Mouse (Mus musculus) stomach, embryonic 14.5 days (tissue): ENCODE measurements at regions not wholly inside any gene's neighbourhood (a gene's known extent, or its start where the extent isn't known, plus 50 kb on each side); places are given as distances from the start of the nearest gene placed in this dataset.

Experiments
- ATAC-seq: fragments of 200-750 bp; cut with Nextera tagmentation; 2 replicates; pipeline ENCODE4 v1.8.0; 2017; ENCODE audit warnings: low read depth, moderate TSS enrichment; ENCODE audit not compliant: insufficient number of reproducible peaks, insufficient read depth, low FRiP score
- H3K27ac ChIP-seq: fragments of 300-500 bp; sonication (generic); 2 replicates; pipeline ENCODE4 v1.5.1; 2014; ENCODE audit warnings: mild to moderate bottlenecking, low read length, moderate library complexity, mixed read lengths
- H3K27me3 ChIP-seq: fragments of 300-500 bp; sonication (generic); 2 replicates; pipeline ENCODE4 v1.6.1; 2014; ENCODE audit warnings: low read length, control low read depth, mixed read lengths; ENCODE audit not compliant: control insufficient read depth, insufficient read depth
- H3K36me3 ChIP-seq: fragments of 300-500 bp; sonication (generic); 2 replicates; pipeline ENCODE4 v1.6.1; 2014; ENCODE audit warnings: mild to moderate bottlenecking, control low read depth, low read length, moderate library complexity, mixed read lengths; ENCODE audit not compliant: control insufficient read depth, insufficient read depth
- H3K4me1 ChIP-seq: fragments of 300-500 bp; sonication (generic); 2 replicates; pipeline ENCODE4 v1.6.1; 2014; ENCODE audit warnings: low read length, control low read depth, mixed read lengths; ENCODE audit not compliant: control insufficient read depth, insufficient read depth
- H3K4me2 ChIP-seq: fragments of 300-500 bp; sonication (generic); replicated peaks from 2 replicates; pipeline ENCODE4 v1.6.1; 2014; ENCODE audit warnings: low read depth, low read length, control low read depth
- H3K4me3 ChIP-seq: fragments of 300-500 bp; sonication (generic); 2 replicates; pipeline ENCODE4 v1.5.1; 2014; ENCODE audit warnings: low read depth, low read length, control low read depth
- H3K9ac ChIP-seq: fragments of 300-500 bp; sonication (generic); replicated peaks from 2 replicates; pipeline ENCODE4 v1.6.1; 2014; ENCODE audit warnings: low read depth, mild to moderate bottlenecking, control low read depth, low read length, moderate library complexity, mixed read lengths
- H3K9me3 ChIP-seq: fragments of 300-500 bp; sonication (generic); 2 replicates; pipeline ENCODE4 v1.6.1; 2016; ENCODE audit warnings: low read depth, low read length, control low read depth; ENCODE audit not compliant: control insufficient read depth
- WGBS: fragments of 180-500 bp; shearing (Covaris S2); extraction: QIAGEN DNeasy Blood & Tissue Kit; methylation state at CpG from one replicate; pipeline ENCODE4 v1.1.7; 2014; 5-methylcytosine and 5-hydroxymethylcytosine counted together

DNA sequence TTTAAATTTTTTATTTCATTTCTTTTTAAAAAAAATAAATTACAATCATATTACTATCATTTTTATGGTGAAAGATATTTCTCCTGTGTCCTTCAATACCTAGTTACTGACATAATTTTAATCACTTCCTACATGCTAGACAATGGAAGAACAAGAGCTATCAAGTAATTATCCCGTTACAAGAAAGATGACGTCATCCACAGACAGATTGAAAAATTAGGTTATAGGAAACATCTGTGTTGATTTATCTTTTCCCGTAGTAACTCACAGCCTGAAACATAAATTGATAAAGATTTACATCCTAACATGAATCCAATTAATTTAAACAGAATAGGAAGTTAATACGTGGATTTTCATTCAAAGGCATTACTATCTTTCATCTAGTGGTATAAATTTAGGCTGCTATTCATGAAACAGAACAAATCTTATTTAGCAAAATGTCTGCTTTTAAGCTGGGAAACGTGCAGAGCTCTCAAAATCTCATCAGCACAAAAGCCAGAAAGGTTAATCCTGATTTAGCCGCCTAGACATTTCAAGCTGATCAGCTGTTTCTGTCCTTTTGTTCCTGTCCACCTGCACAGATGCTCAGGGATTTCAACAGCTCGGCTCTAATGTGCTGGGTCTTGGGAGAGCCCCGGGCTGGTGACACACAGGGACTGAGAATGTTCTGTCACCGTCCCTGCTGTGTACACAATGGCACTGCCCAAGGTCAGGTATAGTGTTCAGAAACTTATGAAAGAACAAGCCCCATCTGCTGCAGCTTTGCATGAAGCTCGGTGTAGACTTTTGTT is 189.0 kb upstream of the Cd180 start:
- H3K4me1 ChIP-seq, result no peaks in the 10 kb centered on the region
- no peaks in the 10 kb centered on the region for H3K27me3 ChIP-seq
- H3K27ac ChIP-seq, result no peak overlapping the region
- no peak for ATAC-seq
- H3K4me2 ChIP-seq, result no peak overlapping the region
- H3K9me3 ChIP-seq, result no peaks in the 10 kb centered on the region
- WGBS, result 27% methylated on average over 10 of the region's 10 CpGs
- H3K4me3 ChIP-seq, result no peak overlapping the region
- H3K36me3 ChIP-seq, result no peaks in the 10 kb centered on the region
- H3K9ac ChIP-seq, result no peak overlapping the region

DNA sequence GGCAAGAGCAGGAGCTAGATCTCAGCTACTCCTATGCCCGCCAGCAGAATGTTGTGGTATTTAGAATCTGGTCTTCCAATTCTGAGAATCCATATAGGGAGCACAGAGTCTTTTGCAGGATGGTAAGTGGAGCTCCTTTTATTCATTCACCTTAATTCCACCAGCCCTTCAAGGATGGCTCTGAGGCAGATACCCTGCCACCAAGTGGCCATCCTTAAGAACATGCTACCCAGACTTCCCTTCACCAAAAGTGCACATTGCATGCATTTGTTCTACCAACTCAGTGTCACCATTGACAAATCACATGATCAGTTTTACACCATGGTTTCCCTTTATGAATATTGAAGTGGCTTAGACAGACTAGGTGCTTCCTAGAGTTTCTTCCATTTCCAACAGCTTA is 186.1 kb upstream of the Cd180 start:
- 78% methylated on average over 1 of the region's 1 CpGs for WGBS
- H3K4me3 ChIP-seq, result no peak overlapping the region
- H3K27me3 ChIP-seq, result no peaks in the 10 kb centered on the region
- no peaks in the 10 kb centered on the region for H3K36me3 ChIP-seq
- H3K4me2 ChIP-seq, result no peak overlapping the region
- ATAC-seq, result no peak
- H3K9ac ChIP-seq, result no peak overlapping the region
- H3K9me3 ChIP-seq, result no peaks in the 10 kb centered on the region
- no peak overlapping the region for H3K27ac ChIP-seq
- H3K4me1 ChIP-seq, result no peaks in the 10 kb centered on the region

DNA sequence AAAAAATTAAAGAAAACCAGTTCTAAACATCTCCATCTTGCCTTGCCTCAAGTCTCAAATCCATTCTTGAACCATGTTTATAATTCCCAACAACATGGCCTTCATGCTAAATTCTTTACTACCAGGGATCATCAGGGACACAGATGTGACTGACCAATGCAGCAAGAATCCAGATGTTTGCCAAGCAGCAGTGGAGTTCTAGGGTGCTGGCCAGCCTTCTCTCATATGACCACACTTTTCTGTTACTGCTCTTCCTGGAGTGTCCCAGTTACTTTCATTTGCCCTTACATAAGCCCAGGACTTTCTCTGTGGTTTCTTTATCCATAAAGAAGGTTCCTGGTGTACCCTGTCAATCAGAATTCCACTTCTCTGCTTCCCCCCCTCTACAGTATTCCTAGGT is 185.4 kb upstream of the Cd180 start:
- Histone ChIP-seq H3K9ac (no peak overlapping the region), H3K4me1 (no peaks in the 10 kb centered on the region), H3K27ac (no peak overlapping the region), H3K27me3 (no peaks in the 10 kb centered on the region), H3K4me2 (no peak overlapping the region), H3K36me3 (no peaks in the 10 kb centered on the region), H3K4me3 (no peak overlapping the region), H3K9me3 (no peaks in the 10 kb centered on the region)
- no peak for ATAC-seq

DNA sequence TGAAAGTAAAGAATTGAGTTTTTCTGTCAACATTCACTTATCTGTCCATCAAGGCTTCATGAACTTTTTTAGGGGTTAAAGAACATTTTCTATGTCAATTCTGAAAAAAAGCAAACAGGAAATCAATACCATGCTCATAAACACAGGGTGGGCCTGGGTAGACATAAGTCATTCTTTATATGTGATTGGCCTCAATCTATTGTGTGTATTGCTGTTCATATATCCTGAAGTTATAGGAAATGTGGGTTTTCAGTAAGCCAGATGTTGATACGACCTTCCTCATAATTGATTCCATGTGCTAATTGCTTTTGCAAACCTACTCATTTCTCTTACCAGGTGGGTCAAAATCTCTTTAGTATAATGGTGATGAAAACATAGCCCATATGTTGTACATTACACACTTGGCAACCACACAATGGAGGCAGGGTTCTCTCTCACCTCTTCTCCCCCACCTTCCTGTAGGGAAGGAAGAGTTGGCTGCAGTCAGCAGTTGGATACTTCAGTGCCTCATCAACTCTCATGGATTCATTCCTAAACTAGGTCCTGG is 182.6 kb upstream of the Cd180 start:
- H3K4me1 ChIP-seq, result no peaks in the 10 kb centered on the region
- no peaks in the 10 kb centered on the region for H3K27me3 ChIP-seq
- ATAC-seq, result no peak
- H3K9ac ChIP-seq, result no peak overlapping the region
- 78% methylated on average over 1 of the region's 1 CpGs for WGBS
- H3K4me2 ChIP-seq, result no peak overlapping the region
- no peaks in the 10 kb centered on the region for H3K36me3 ChIP-seq
- H3K4me3 ChIP-seq, result no peak overlapping the region
- H3K27ac ChIP-seq, result no peak overlapping the region
- H3K9me3 ChIP-seq, result no peaks in the 10 kb centered on the region

- Histone ChIP-seq H3K27me3 (no peaks in the 10 kb centered on the region), H3K9ac (no peak overlapping the region), H3K4me3 (no peak overlapping the region), H3K4me1 (no peaks in the 10 kb centered on the region), H3K36me3 (no peaks in the 10 kb centered on the region), H3K27ac (no peak overlapping the region), H3K9me3 (no peaks in the 10 kb centered on the region), H3K4me2 (no peak overlapping the region)
- WGBS, result 89% methylated on average over 5 of the region's 5 CpGs
- ATAC-seq, result no peak
Observed at GRCm38 (mm10) chr13:102518169-102518882, 175.0 kb upstream of the Cd180 start.

DNA sequence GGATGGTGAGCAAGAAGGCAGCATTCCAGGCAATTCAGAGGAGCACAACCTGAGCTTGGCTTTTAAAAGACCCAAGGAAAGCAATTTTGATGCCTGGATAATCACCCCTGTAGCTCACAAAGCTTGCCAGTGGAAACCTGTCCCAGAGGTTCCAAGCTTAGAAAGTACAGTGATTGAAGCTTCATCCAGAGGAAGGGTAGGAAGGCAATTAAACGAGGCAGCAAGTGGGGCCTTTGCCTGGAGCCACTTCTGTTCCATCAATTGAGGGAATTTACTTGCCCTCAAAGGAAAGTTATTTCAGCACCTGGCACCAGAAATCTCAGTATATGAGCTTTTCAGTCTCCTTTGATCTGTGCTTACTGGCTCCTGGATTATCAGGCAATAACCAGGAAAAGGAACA is 171.9 kb upstream of the Cd180 start:
- Histone ChIP-seq H3K9me3 (no peaks in the 10 kb centered on the region), H3K27ac (no peak overlapping the region), H3K4me2 (no peak overlapping the region), H3K27me3 (no peaks in the 10 kb centered on the region), H3K36me3 (no peaks in the 10 kb centered on the region), H3K4me3 (no peak overlapping the region), H3K9ac (no peak overlapping the region), H3K4me1 (no peaks in the 10 kb centered on the region)
- WGBS, result 32% methylated on average over 1 of the region's 1 CpGs
- no peak for ATAC-seq

- WGBS, result 93% methylated on average over 1 of the region's 1 CpGs
- no peak overlapping the region for H3K9ac ChIP-seq
- no peak overlapping the region for H3K4me3 ChIP-seq
- H3K36me3 ChIP-seq, result no peaks in the 10 kb centered on the region
- no peak overlapping the region for H3K27ac ChIP-seq
- no peak overlapping the region for H3K4me2 ChIP-seq
- H3K4me1 ChIP-seq, result no peaks in the 10 kb centered on the region
- no peaks in the 10 kb centered on the region for H3K27me3 ChIP-seq
- no peak for ATAC-seq
- H3K9me3 ChIP-seq, result no peaks in the 10 kb centered on the region
Observed at GRCm38 (mm10) chr13:102522080-102522479, 171.3 kb upstream of the Cd180 start.

GRCm38 (mm10) chr13:102526621-102527140 is 166.7 kb upstream of the Cd180 start:
- Histone ChIP-seq H3K36me3 (no peaks in the 10 kb centered on the region), H3K27me3 (no peaks in the 10 kb centered on the region), H3K4me3 (no peak overlapping the region), H3K9ac (no peak overlapping the region), H3K27ac (no peak overlapping the region), H3K9me3 (no peaks in the 10 kb centered on the region), H3K4me1 (no peaks in the 10 kb centered on the region), H3K4me2 (no peak overlapping the region)
- 71% methylated on average over 11 of the region's 11 CpGs for WGBS
- ATAC-seq, result no peak
